Mouse (Mus musculus): ENCODE results near the gene Ffar2.
"Not testable (repeated sequence)": the region's sequence is repeated elsewhere in the genome, so short reads cannot be mapped to it uniquely, and the experiment has no call there.

Gene Ffar2

DNA sequence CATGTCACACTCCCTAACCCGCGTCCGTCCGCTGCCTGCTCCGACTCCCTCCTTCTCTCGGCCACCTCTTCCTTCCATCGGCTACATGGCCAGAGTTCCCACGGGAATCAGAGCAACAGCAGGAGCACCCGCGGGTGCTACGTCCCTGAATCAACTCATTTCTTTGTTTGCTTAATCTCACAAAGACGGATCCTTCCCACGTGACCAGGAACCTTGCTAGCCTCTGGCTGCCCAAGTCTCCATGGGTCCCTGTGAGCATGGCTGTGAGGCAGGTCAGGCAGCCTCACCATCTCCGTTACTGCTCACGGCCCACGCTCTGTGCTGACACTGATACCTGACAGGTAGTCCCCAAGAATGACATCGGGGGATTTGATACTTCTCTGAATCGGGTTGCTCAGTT lies at the start of gene Ffar2:
TSS of gene Ffar2 (minus strand) at position 101 of the 400 bp plus-strand sequence.
- DNase-seq = no peak

DNA sequence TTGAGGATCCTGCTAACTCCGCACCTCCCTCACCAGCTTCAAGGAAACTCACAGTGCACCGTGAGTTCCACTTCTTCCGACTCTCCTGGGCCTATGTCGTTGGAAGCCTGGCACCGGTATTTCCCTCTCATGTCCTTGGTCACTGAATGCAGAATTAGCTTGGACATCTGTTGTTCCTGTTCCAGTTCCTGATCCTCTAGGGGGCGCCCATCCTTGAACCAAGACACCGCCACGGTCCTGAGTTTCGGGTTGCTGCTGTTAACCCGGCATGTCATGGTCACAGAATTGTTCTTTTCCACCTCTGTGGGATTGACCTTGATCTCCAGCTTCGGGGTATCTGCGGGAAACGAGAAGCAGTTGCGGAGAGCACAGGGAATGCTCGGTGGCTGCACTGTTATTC lies 49.5 kb upstream of the Ffar2 start:
- DNase-seq = peak; percentile 85 to 89

GRCm38 (mm10) chr7:30863386-30863785 lies 39.8 kb upstream of the Ffar2 start:
- peak in 1 of 2 experiments; percentile 21 for DNase-seq

DNA sequence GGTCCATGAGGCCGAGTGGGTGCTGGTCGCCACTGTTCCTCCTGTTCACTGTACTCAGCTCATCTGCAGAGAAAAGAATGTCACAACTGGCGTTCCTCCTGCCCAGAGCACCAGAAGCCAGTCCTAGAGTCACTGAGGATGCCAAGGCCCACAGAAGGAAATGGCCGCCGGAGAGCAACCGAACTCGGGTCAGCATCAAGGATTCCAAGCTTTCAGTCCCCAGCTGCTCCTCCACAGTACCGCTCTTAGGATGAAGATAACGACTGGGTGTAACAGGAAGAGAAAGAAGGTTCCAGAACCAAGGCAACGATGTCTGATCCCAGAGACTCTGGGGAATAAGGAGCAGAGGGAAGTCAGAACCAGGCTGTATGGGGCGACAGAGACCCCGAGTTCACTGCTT lies 37.9 kb upstream of the Ffar2 start, which contains the start of gene Ffar1:
TSS of gene Ffar1 (minus strand) at position 101 of the 400 bp plus-strand sequence.
- no peak for DNase-seq

DNA sequence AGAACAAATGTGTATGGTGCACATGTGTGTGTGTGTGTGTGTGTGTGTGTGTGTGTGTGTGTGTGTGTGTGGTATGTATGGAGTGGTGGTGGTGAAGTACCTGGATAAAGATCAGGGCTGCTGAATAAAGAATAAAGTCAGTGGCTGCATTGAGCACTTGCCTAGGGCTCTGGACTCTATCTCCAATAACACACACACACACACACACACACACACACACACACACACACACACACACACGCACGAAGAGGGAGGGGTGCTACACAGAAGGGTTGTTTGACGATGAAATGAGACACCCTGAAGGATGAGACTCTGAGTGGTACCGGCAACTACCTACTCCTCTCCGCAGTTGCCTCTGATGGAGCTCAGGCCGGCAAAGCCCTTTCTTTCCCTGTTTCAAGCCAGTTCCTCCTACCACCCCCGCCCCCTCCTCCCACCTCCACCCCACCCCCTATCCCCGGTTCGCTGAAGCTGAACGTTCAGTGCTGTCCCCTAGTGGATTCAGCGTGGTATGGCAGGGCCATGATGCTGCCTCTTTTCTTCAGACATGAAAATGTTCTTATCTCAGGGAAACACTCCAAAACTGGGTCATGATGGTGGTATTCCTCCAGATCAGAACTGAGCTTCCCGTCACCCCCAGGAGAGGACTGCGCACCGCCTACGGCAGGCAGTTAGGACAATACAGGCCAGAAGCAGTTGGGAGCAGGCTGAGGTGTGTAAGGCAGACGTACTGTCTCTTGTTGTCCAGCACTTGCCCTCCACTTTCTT lies 36.2 kb upstream of the Ffar2 start:
- DNase-seq = peak; percentile 73 to 79

- peak; percentile 88 to 90 for DNase-seq
These were observed 35.7 kb upstream of the Ffar2 start for GRCm38 (mm10) chr7:30859290-30859634.

GRCm38 (mm10) chr7:30857746-30858145 lies 34.2 kb upstream of the Ffar2 start:
- DNase-seq = no peak

DNA sequence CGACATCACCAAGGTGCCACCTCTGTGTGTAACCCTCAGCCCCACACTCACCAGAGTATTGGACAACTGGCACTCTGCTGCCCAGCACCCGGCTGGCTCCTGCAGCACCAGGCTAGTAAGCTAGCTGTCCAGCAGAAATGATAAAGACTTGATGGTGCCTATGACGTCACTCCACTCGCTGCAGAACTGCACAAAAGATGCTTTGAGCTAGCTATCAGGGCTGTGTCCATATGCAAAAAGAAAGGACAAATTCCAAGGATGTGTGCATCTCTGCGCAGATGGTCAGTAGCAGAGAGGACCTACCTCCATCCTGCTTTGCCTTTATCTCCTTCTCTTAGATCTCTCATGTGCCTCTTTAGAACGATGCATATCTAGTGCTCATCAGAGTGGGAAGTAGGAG lies 32.5 kb upstream of the Ffar2 start, which contains the start of gene Ffar3:
TSS of gene Ffar3 (minus strand) at position 101 of the 400 bp plus-strand sequence.
- no peak for DNase-seq

DNA sequence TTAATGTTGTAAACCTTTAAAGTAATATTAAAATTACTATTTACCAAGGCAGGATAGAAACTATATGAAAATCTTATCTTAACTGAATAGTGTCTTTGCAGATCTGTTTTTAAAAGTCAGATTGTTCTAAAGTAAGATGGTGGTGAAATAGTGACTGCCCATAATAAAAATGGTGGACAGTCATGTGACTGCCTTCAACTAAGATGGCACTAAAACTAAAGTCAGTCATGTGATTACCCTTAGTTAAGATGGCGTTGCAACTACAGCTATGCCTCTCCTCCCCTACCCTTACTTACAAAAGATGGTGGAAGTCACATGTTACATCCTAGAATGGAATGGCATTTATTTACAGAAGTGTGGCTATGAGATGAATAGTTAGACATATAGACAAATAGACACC lies 27.8 kb upstream of the Ffar2 start:
- DNase-seq = no peak

- no peak for DNase-seq
These were observed 24.4 kb upstream of the Ffar2 start for GRCm38 (mm10) chr7:30847934-30848333.

GRCm38 (mm10) chr7:30847386-30847785 lies 23.8 kb upstream of the Ffar2 start:
- no peak for DNase-seq

GRCm38 (mm10) chr7:30846505-30847053 lies 23.0 kb upstream of the Ffar2 start:
- DNase-seq = no peak

DNA sequence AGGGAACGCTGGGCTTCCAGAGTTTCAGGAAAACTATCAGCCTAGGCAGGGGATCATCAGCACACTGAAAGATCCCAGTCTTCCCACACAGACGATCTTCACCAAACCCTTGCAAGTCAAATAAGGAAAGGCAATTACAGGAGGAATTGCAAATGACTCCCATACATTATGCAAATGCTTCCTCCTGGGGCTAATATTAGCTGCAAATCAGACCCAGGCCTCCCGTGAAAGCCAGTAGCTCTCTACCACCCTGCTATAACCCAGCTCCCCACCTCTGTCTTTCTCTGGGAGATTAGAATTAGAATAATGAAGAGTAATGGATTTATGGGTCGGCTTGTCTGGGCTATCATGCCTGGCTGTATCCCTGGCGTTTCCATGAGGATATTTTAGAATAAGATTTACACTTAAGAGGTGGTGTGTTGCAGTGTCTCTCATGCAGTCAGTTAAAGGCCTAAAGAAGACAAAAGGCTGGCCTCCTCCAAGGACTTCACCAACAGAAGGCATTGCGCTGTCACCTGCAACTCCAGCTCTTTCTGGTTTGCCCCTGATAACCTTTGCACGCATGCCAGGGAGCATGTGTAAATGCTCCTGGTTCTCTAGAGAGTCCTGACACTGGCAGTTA lies 21.2 kb upstream of the Ffar2 start:
- no peak for DNase-seq

GRCm38 (mm10) chr7:30842092-30842491 lies 18.5 kb upstream of the Ffar2 start:
- DNase-seq = no peak

DNA sequence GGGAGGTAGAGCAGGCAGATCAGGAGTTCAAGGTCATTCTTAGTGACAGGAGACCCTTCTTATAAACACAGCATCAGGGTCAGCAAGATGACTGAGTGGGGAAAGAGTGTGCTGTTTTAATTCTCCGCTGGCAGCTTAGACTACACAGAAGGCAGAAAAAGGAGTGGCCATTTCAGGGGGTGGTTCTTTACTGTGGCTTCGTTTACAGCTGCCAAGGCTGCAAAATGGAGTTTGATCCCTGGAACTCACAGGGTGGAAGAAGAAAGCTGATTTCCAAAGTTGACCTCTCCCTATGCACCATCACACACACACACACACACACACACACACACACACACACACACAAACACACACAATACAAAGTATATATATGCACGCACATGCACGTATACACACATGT lies 17.8 kb upstream of the Ffar2 start:
- no peak for DNase-seq

- no peak for DNase-seq
These were observed 16.7 kb upstream of the Ffar2 start for GRCm38 (mm10) chr7:30840306-30840705.

DNA sequence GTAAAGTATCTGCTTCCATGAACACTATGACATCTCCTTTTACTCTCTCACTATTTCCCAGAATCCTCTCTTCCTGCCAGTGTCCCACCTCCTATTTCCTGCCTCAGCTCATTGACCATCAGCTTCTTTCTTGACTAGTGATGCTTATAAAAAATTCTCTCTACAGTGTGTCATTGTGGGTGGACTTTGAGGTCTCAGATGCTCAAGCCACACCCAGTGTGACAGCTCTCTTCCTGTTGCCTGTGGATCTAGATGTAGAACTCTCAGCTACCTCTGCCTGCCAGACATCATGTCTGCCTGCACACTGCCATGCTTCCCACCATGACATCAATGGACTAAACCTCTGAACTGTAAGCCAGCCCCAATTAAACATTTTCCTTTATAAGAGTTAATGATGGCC lies 13.7 kb upstream of the Ffar2 start:
- DNase-seq = no peak

GRCm38 (mm10) chr7:30832684-30833083 lies 9.1 kb upstream of the Ffar2 start:
- not testable (repeated sequence) for DNase-seq

- no peak for DNase-seq
These were observed 8.7 kb upstream of the Ffar2 start for GRCm38 (mm10) chr7:30832261-30832660.

GRCm38 (mm10) chr7:30829428-30829827 lies 5.9 kb upstream of the Ffar2 start:
- DNase-seq = no peak

GRCm38 (mm10) chr7:30828871-30829270 lies 5.3 kb upstream of the Ffar2 start:
- not testable (repeated sequence) for DNase-seq

DNA sequence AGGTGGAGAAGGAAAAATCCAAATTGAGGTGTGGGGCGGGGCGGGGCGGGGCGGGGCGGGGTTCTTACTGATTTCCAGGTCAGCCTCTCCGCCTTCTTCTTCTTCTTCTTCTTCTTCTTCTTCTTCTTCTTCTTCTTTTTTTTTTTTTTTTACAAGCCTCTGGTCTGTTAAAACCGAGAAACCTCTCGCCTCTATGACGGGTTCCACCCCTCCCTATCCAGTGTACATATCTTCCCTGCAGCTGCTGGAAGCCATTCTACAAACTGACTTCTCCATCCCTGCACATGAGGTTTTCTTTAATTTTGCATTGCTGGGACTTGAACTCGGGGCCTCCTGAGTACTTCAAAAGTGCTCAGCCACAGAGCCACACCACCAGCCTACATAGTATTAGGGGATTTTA lies 3.1 kb upstream of the Ffar2 start:
- no peak for DNase-seq

DNA sequence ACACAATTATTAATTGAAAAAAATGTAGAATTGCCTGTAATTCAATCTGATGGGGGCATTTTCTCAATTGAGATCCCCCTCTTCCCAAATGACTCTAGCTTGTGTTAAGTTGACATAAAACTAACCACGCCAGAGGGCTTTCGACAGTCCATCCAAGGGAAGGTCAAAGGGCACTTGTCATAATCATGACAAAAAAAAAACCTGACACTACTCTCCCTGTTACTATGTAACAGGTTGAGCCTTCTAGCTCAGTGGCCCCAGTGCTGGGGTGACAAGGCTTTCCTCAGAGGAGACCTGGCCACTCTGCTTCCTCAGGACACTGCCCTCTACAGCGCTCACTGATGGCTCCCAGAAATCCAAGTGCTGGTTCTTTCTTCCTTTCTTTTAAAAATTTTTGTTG lies 731 bp upstream of the Ffar2 start:
- no peak for DNase-seq

DNA sequence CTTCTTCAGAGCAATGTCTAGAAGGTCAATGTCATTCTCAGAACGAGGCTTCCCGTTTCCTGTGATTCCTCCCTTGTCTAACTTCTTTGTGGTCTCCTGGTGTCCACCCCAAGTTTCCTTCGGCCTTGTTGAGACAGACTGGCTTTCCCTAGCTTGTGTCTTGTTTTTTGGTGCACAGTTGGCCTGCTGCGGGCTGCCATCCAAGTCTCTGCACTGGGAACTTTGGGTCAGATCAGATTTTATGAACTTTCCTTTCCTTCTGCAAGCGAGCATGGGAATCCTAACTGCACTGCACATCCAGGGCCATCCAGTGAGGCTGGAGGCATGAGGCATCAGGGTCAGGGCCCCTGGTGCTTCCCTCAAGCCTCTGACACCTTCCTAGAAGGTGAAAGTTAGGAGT lies 2.0 kb downstream of the Ffar2 start:
- DNase-seq = peak; percentile 25 to 54
